Mouse (Mus musculus) midbrain, embryonic 13.5 days (tissue): ENCODE results near the gene Plin2. TPM values are rescaled to one million over a fixed set of nuclear protein-coding genes. Genes with fewer than 3 reads are reported as not detected.
"Not testable (repeated sequence)": the region's sequence is repeated elsewhere in the genome, so short reads cannot be mapped to it uniquely, and the experiment has no call there.

Experiments used
- ATAC-seq: fragments of 200-750 bp; cut with Nextera tagmentation; 2 replicates; pipeline ENCODE4 v1.8.0; 2017; ENCODE audit warnings: mild to moderate bottlenecking, moderate TSS enrichment, moderate library complexity
- H3K27ac ChIP-seq: fragments of 300-500 bp; sonication (generic); 2 replicates; pipeline ENCODE4 v1.5.1; 2015; ENCODE audit warnings: inconsistent platforms, mild to moderate bottlenecking, moderate library complexity
- H3K27me3 ChIP-seq: fragments of 300-500 bp; sonication (generic); 2 replicates; pipeline ENCODE4 v1.6.1; 2015; ENCODE audit warnings: mild to moderate bottlenecking, inconsistent platforms
- H3K36me3 ChIP-seq: fragments of 300-500 bp; sonication (generic); 2 replicates; pipeline ENCODE4 v1.6.1; 2015; ENCODE audit warnings: mild to moderate bottlenecking, inconsistent platforms
- H3K4me1 ChIP-seq: fragments of 300-500 bp; sonication (generic); replicated peaks from 2 replicates; pipeline ENCODE4 v1.6.1; 2015; ENCODE audit warnings: inconsistent platforms
- H3K4me2 ChIP-seq: fragments of 300-500 bp; sonication (generic); replicated peaks from 2 replicates; pipeline ENCODE4 v1.6.1; 2015; ENCODE audit warnings: moderate library complexity, mild to moderate bottlenecking, inconsistent platforms
- H3K4me3 ChIP-seq: fragments of 300-500 bp; sonication (generic); replicated peaks from 2 replicates; pipeline ENCODE4 v1.5.1; 2015; ENCODE audit warnings: mild to moderate bottlenecking, inconsistent platforms
- H3K9ac ChIP-seq: fragments of 300-500 bp; sonication (generic); replicated peaks from 2 replicates; pipeline ENCODE4 v1.6.1; 2015; ENCODE audit warnings: mild to moderate bottlenecking, inconsistent platforms
- H3K9me3 ChIP-seq: fragments of 300-500 bp; sonication (generic); 2 replicates; pipeline ENCODE4 v1.6.1; 2016; ENCODE audit warnings: mild to moderate bottlenecking, inconsistent platforms
- WGBS: fragments of 180-500 bp; shearing (Covaris S2); methylation state at CpG from one replicate; pipeline ENCODE4 v1.1.7; 2015; 5-methylcytosine and 5-hydroxymethylcytosine counted together
- polyA plus RNA-seq: library from polyadenylated mRNA; unstranded; fragments of >200 nt; fragmentation: Nextera tagmentation; extraction: Ambion mirVana; gene quantifications from 2 replicates; pipeline ENCODE4 v1.2.1, GENCODE M21; 2015

The Plin2 gene
- polyA plus RNA-seq, 1 experiment from 2014 or later, result 41.8 TPM

DNA sequence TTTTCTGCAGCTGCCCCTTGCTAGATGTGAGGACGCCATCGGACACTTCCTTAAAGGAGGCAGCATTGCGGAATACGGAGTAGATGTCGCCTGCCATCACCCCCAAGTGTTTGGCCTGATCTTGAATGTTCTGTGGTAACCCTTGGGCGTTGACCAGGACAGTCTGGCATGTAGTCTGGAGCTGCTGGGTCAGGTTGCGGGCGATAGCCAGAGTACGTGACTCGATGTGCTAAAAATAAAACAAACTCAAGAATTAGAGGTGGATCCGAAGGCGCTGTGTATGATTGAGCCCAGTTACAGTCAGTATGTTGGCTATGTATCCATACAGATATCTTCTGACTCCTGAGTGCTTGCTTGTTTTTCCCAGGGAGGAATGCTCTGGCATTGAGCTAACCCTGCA lies 12.7 kb downstream of the Plin2 start:
- Histone ChIP-seq H3K9ac (no peak overlapping the region), H3K4me1 (no peaks in the 10 kb centered on the region), H3K36me3 (peaks cover 62% of the 10 kb centered on the region), H3K9me3 (no peaks in the 10 kb centered on the region), H3K27ac (no peak overlapping the region), H3K4me2 (no peak overlapping the region), H3K27me3 (no peaks in the 10 kb centered on the region), H3K4me3 (no peak overlapping the region)
- ATAC-seq, result no peak
- WGBS, result 98% methylated on average over 12 of the region's 12 CpGs

DNA sequence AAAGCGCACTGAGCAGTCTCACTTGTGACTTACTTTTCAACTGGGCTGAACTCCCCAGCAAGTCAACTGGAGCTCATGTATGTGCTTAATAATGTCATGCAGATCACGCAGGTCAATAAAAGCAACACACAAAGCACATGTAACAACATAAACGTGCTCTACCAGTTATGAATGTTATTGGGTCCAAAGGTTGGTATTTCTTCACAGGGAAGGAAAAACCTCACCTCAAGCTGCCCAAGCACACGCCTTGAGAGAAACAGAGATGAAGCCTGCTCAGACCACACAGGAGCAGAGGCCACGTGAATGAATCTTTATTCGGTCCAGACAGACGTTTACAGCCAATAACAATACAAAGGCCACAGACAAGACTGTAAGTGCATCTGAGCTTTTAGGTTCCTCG lies 13.4 kb downstream of the Plin2 start:
- WGBS, result 95% methylated on average over 8 of the region's 8 CpGs
- peaks cover 55% of the 10 kb centered on the region for H3K36me3 ChIP-seq
- not testable (repeated sequence) for H3K4me1 ChIP-seq, H3K27me3 ChIP-seq, H3K4me3 ChIP-seq, H3K27ac ChIP-seq, ATAC-seq, H3K9ac ChIP-seq, H3K9me3 ChIP-seq, H3K4me2 ChIP-seq

DNA sequence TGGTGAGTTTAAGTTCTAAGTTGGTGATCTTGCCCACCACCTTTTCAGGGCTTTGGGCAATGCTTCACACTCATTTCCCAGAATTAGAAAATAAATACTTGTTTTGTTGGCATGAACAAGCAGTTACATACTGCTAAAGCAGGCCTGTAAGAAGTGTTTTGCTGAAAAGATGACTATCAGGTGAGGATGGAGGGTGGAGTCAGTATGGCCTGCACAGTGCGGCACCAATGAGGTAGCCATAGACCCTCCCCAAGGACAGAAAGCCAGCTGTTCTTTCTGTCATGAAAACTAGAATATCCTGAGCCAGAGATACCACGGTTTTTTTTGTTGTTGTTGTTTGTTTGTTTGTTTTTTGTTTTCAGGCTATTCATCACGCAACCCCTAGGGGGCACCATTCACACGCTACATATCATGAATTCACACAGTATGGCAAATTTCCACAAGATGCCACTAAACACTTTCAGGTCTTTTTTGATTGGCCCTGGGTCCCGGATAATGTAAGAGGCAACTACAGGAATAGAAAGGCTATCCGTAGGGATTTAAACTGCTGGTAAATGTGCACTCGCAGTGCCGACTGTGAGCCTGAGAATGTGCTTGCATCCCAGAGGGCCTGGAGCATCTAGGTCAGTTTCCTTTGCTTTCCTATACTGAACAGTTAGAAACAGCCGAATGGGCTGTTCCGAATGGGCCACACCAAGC lies 18.0 kb downstream of the Plin2 start:
- no peak overlapping the region for H3K9ac ChIP-seq
- H3K9me3 ChIP-seq, result no peaks in the 10 kb centered on the region
- no peaks in the 10 kb centered on the region for H3K4me1 ChIP-seq
- H3K36me3 ChIP-seq, result peaks cover 16% of the 10 kb centered on the region
- WGBS, result 70% methylated on average over 10 of the region's 10 CpGs
- H3K27ac ChIP-seq, result no peak overlapping the region
- H3K4me2 ChIP-seq, result no peak overlapping the region
- no peak overlapping the region for H3K4me3 ChIP-seq
- no peaks in the 10 kb centered on the region for H3K27me3 ChIP-seq
- no peak for ATAC-seq

DNA sequence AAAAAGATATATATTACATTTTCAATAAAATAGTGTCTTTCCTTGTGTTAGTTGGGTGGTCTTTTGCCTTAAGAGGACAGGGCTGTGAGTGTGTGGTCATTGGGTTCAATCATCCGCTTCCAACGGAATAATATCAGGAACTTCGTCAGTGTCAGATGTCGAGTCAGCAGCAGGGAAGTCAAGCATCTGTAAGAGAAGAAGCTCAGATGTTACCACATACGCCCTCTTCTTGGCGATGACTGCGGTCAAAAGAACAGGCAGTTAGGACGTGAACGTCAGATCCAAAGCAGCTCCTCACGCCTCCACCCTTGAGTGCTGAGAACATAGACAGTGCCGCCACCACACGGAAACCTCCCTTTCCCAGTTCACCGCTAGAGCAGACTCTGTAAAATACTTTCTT lies 21.5 kb downstream of the Plin2 start:
- not testable (repeated sequence) for H3K9ac ChIP-seq, H3K4me1 ChIP-seq, ATAC-seq, H3K4me2 ChIP-seq, H3K27ac ChIP-seq, H3K27me3 ChIP-seq, H3K9me3 ChIP-seq, H3K4me3 ChIP-seq, H3K36me3 ChIP-seq
- WGBS, result 90% methylated on average over 10 of the region's 13 CpGs

DNA sequence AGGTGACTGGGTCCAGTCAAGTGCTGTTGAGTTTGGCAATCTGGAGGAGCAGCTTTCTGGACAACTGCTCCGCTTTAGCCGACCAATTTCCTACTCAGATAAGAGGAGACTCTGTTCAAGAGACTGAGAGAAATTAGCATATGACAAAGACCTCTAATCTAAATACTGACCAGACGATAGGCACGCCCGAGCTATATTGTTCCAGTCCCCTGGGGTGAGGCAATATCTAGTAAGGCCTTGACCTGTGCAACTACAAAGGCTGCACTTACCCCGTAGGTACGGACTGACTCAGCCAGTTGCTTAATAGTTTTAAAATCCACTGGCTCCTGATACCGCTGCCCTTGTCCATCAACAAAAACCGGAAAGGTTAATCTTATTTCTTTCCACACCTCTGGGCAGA lies 32.3 kb downstream of the Plin2 start:
- H3K4me3 ChIP-seq, H3K27me3 ChIP-seq, H3K9ac ChIP-seq, H3K4me2 ChIP-seq, H3K4me1 ChIP-seq, H3K36me3 ChIP-seq, ATAC-seq, H3K27ac ChIP-seq, H3K9me3 ChIP-seq: not testable (repeated sequence)
- 90% methylated on average over 9 of the region's 9 CpGs for WGBS

DNA sequence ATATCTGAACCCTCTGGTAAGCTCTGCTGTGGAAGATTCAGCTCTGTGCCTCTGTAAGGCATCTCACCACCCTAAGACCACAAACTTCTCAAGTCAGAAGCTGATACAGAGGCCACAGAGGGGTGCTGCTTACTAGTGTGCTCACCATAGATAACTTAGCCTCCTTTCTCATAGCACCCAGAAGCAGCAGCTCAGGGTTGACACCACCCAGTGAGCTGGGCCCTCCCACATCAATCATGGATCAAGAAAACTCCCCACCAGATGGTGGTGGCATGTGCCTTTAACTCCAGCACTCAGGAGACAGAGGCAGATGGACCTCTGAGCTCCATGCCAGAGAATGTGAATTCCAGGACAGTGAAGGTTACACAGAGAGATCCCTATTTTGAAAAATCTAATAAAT lies 35.0 kb downstream of the Plin2 start:
- not testable (repeated sequence) for H3K27me3 ChIP-seq, H3K4me3 ChIP-seq, H3K9me3 ChIP-seq, ATAC-seq, H3K9ac ChIP-seq, H3K36me3 ChIP-seq, H3K4me2 ChIP-seq, H3K27ac ChIP-seq, H3K4me1 ChIP-seq

DNA sequence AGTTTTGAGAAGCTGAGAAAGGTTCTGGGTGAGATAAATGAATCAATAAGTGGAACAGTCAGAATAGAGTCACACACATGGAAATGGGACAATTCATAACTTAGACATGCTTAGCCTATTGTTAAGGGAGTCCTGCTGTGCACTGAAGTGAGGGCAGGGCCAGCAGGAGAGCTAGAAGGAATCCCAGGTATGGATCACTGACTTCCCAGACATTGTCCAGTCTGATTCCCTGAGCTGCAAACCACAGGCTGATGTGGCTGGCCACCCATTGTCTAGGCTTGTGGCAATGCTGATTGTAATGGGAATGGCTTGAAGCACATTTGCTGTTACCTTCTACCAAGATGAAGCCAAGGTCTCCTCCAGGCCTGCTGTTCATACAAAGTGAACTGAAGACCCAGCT lies 35.5 kb downstream of the Plin2 start:
- not testable (repeated sequence) for H3K9ac ChIP-seq

DNA sequence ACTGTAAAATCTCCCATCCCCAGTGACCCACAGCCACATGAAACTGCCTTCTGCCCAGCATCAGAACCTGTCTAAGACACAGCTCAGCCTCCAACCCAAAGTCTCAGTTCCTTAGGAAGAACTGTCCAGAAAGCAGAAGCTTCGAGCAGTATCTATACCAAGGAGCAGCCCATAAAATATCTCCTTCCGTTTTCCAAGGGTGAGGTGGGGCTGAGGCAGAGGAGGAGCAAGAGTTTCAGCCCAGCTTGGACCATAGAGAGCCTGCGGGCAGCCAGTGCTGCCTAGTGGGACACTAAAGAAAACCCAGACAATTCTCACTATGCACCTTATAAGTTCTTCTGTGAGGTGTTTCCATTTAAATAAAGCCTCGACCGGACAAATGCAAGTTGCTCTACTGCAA lies 37.3 kb downstream of the Plin2 start:
- not testable (repeated sequence) for H3K4me2 ChIP-seq, H3K4me3 ChIP-seq, ATAC-seq, H3K27me3 ChIP-seq, H3K9me3 ChIP-seq, H3K9ac ChIP-seq, H3K4me1 ChIP-seq, H3K36me3 ChIP-seq, H3K27ac ChIP-seq
- 66% methylated on average over 5 of the region's 5 CpGs for WGBS

More for the DNA sequence above, 35.5 kb downstream of the Plin2 start:
- H3K36me3 ChIP-seq, H3K9me3 ChIP-seq, ATAC-seq, H3K4me1 ChIP-seq, H3K4me2 ChIP-seq, H3K27me3 ChIP-seq, H3K27ac ChIP-seq, H3K4me3 ChIP-seq: not testable (repeated sequence)

DNA sequence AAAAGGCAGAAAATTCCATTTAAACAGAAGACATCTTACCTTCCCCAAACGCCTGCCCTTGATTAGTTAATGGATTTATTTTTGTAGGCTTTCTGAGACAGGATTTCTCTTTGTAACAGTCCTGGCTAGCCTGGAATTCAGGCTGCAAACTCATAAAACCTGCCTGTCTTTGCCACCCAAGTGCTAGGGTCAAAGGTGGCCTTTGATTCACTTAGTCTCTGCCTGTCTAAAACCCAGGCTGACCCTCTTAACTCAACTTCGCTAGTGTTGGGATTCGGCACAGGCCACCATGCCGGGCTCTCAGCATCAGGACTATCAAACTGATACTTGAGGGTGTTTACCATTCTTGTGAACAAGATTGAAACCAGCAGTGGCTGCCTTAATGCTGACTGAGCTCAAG lies 38.0 kb downstream of the Plin2 start:
- ATAC-seq, result no peak
- no peaks in the 10 kb centered on the region for H3K9me3 ChIP-seq
- H3K4me2 ChIP-seq, result no peak overlapping the region
- H3K9ac ChIP-seq, result no peak overlapping the region
- no peak overlapping the region for H3K4me3 ChIP-seq
- no peaks in the 10 kb centered on the region for H3K27me3 ChIP-seq
- 73% methylated on average over 4 of the region's 4 CpGs for WGBS
- no peaks in the 10 kb centered on the region for H3K36me3 ChIP-seq
- no peaks in the 10 kb centered on the region for H3K4me1 ChIP-seq
- H3K27ac ChIP-seq, result no peak overlapping the region

DNA sequence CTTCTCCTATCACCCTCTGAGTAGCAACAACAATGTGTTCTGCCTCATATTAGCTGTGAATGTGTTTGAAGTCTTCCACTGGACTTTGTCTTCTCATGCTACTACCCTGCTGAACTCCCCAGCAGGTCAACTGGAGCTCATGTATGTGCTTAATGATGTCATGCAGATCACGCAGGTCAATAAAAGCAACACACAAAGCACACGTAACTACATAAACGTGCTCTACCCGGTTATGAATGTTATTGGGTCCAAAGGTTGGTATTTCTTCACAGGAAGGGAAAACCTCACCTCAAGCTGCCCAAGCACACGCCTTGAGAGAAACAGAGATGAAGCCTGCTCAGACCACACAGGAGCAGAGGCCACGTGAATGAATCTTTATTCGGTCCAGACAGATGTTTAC lies 43.4 kb downstream of the Plin2 start:
- not testable (repeated sequence) for H3K9ac ChIP-seq, H3K4me3 ChIP-seq, H3K27ac ChIP-seq, ATAC-seq, H3K9me3 ChIP-seq, H3K36me3 ChIP-seq, H3K4me2 ChIP-seq, H3K27me3 ChIP-seq, H3K4me1 ChIP-seq
- 89% methylated on average over 7 of the region's 7 CpGs for WGBS

DNA sequence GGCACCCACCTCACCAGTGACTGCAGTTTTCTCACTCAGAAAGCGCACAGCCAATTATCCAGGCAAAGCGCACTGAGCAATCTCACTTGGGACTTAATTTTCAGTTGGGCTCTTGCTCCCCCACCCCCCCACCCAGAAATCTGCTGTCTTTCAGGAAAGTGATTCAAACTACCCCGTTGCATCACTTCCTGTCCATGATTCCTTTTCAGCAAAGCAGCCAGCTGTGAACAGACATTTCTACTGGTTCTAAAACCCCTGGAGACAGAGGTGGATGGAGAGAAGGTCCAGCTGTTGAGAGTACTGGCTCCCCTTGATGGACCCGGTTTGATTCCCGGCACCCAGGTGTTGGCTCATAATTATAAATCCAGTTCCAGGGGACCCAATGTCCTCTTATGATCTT lies 44.4 kb downstream of the Plin2 start:
- H3K27me3 ChIP-seq, result no peaks in the 10 kb centered on the region
- no peak for ATAC-seq
- H3K36me3 ChIP-seq, result no peaks in the 10 kb centered on the region
- H3K4me2 ChIP-seq, result no peak overlapping the region
- H3K4me3 ChIP-seq, result no peak overlapping the region
- H3K9me3 ChIP-seq, result no peaks in the 10 kb centered on the region
- H3K4me1 ChIP-seq, result no peaks in the 10 kb centered on the region
- 89% methylated on average over 5 of the region's 5 CpGs for WGBS
- H3K27ac ChIP-seq, result no peak overlapping the region
- no peak overlapping the region for H3K9ac ChIP-seq

DNA sequence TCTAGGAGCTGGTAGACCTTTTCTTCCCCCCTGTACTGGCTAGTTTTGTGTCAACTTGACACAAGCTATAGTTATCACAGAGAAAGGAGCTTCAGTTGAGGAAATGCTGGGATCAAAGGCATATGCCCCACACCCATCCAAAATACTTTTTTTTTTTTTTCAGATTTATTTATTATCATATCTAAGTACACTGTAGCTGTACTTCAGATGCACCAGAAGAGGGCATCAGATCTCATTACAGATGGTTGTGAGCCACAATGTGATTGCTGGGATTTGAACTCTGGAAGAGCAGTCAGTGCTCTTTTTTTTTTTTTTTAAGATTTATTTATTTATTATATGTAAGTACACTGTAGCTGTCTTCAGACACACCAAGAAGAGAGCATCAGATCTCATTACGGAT lies 47.3 kb downstream of the Plin2 start:
- H3K4me2 ChIP-seq, H3K36me3 ChIP-seq, H3K27me3 ChIP-seq, H3K9me3 ChIP-seq, ATAC-seq, H3K4me3 ChIP-seq, H3K4me1 ChIP-seq, H3K9ac ChIP-seq, H3K27ac ChIP-seq: not testable (repeated sequence)
- WGBS, result 92% methylated on average over 1 of the region's 1 CpGs

DNA sequence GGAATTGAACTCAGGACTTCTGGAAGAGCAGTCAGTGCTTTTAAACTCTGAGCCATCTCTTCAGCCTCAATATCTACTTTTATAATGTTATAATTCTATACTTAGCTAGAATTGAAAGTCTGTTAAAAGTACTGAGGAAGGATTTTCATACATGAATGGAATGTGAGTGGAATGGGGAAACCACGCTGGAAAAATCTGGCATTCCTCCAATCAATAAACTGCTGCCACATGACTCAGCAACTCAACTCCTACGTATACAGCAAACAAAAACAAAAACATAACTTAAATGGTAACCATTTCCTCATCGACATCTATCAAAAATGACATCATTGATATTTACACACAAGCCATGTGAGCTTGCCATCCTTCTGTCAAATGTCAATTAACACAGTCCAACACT lies 47.7 kb downstream of the Plin2 start:
- Histone ChIP-seq H3K36me3 (no peaks in the 10 kb centered on the region), H3K9me3 (no peaks in the 10 kb centered on the region), H3K4me1 (no peaks in the 10 kb centered on the region), H3K27ac (no peak overlapping the region), H3K4me2 (no peak overlapping the region), H3K27me3 (no peaks in the 10 kb centered on the region), H3K4me3 (no peak overlapping the region), H3K9ac (no peak overlapping the region)
- no peak for ATAC-seq
- WGBS, result 87% methylated on average over 3 of the region's 3 CpGs
